Mouse (Mus musculus) natural killer cell, adult 2 months (primary cell): ENCODE measurements around the gene Pacsin1.

ENCODE experiments used
- DNase-seq, 2 experiments: peaks; one replicate each; pipeline ENCODE4 v3.0.0; 2022; ENCODE audit warnings: low spot score in 2 of 2

The Pacsin1 gene

GRCm38 (mm10) chr17:27677756-27678155 lies 22.4 kb downstream of the Pacsin1 start:
- DNase-seq = no peak

GRCm38 (mm10) chr17:27678924-27679813 lies 23.9 kb downstream of the Pacsin1 start:
- DNase-seq = no peak

DNA sequence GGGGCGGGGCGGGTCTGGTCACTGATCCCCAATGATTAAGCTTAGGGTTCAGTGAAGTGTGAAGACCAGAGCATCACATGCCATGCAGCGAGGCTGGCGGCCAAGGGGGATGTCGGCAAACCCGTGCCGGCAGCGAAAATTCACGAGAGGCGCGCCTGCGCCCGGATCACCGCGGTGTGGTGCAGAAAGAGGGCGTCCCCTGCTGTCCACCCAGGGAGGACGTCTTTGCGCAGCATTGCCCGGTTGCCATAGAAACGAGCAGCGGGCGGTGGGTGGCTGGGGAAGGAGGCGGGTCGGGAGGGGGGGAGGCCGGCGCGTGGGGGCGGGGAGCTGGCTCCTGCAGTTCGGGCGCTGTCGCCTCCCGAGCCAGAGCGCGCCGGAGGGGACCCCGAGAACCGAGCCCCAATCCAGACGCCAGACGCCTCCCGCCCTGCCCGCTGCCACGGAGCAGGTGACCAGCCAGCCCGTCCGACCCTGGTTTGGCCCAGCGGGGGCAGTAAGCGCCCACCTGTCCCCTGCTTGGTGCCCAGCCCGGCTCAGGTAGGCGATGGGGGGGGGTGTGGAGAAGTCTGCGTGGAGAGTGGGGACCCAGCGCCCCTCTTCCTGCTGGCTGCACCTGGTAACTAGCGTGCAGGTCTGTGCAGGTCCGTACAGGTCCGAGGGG lies 29.7 kb downstream of the Pacsin1 start:
- peak; percentile 36 to 56 for DNase-seq

- DNase-seq = peak in 1 of 2 experiments; percentile 16
These were observed 30.2 kb downstream of the Pacsin1 start for GRCm38 (mm10) chr17:27685550-27685913.

DNA sequence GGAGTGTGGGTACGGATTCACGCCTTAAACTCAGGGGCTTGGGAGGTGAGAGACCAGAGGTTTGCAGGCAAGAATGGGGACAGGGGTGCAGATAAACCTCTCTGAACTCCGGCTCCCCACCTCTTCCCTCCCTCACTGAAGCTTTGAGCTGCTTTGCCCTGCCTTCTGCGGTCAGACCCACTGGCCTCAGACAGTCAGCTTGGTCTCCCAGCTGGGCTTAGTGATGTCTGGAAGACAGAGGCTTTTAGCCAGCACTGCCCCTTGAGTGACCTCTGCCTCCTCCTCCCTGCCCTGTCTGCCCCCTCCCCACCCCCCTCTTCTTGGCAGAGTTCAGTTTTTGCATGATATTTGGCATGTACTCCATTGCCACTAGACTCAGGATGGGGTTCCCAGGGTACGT lies 31.1 kb downstream of the Pacsin1 start:
- DNase-seq = peak; percentile 26 to 34

- DNase-seq = no peak
These were observed 35.8 kb downstream of the Pacsin1 start for GRCm38 (mm10) chr17:27690993-27691693.

GRCm38 (mm10) chr17:27699641-27700244 lies 44.4 kb downstream of the Pacsin1 start:
- DNase-seq = peak in 1 of 2 experiments; percentile 43

DNA sequence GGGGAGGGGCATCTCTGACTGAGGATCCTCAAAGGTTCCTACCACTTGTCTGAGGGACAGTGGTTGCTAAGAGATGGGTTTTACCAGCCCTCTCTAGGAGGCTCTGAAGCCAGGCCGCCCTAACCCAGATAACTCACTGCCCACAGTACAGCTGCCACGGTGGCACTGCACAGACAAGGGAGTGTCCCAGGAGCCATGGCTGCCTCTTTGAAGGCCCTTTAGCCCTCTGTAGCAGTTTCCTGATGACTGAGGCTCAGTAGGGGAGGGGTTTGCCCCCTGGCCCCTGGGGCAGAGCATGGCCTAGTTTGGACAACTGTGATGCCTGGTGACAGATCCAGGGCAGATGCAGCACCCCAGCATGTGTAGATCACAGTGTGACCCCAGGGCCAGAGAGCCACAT lies 45.5 kb downstream of the Pacsin1 start:
- no peak for DNase-seq

GRCm38 (mm10) chr17:27701856-27702255 lies 46.5 kb downstream of the Pacsin1 start:
- DNase-seq = no peak

DNA sequence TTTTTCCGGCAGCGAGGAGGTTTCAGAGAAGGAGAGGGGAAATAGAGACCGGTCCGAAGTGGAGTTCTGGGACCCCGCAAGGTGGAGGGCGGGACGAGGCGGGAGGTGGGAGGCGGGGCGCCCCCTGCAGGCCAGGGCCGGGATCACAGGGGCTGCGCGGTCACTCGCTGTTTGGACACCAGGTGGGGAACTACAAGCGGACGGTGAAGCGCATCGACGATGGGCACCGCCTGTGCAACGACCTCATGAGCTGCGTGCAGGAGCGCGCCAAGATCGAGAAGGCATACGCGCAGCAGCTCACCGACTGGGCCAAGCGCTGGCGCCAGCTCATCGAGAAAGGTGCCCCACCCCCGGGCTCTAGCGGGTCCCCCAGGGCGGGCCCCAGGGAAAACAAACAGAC lies 47.2 kb downstream of the Pacsin1 start:
- DNase-seq = peak; percentile 17 to 47

DNA sequence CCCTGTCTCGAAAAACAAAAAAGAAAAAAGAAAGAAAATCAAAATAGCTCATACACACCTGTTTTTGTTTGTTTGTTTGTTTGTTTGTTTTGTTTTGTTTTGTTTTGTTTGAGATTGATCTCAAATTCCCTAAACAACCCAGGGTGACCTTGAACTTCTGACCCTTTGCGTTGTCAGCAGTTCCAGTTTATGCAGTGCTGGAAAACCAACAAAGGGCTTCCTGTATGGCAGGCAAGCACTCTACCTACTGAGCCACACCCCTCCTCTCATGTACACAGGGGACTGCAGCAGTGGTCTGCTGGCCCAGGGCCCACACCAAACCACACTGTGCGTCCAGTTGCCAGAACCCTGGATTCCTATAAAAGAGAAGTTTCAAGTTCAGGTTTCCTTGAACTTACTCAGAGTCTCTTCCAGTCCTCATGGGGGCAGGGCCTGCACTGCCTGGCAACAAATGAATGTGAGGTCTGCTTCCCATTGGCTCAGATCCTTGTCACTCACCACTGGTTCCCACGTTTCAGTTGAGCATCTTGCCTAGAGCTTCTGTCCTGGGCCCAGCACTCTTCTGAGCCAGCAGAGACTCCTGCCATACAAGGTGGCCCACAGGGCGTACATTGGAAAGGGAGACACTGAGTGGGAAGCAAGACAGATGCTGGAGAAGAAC lies 48.8 kb downstream of the Pacsin1 start:
- DNase-seq = no peak

GRCm38 (mm10) chr17:27705661-27706060 lies 50.4 kb downstream of the Pacsin1 start:
- no peak for DNase-seq

GRCm38 (mm10) chr17:27707954-27708661 lies 52.8 kb downstream of the Pacsin1 start:
- peak in 1 of 2 experiments; percentile 33 for DNase-seq

DNA sequence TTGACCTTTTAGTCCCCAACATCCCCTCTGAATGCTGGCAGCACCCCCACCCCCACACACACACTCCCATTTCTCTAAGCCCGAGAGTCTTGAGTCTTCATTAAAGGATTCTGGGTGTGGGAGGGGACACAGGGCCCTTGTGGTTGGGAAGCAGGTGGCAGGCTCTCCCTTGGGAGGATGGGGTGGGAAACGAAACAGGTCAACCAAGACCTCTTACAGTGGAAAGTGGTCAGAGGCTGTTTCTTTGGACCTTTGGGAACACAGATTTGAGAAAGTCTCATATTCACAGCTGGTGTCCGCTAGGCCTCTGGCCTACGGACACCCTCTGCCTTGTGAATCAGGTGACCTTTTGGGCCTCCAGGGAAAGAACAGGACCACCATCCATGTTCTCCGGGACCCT lies 54.3 kb downstream of the Pacsin1 start:
- DNase-seq = no peak

DNA sequence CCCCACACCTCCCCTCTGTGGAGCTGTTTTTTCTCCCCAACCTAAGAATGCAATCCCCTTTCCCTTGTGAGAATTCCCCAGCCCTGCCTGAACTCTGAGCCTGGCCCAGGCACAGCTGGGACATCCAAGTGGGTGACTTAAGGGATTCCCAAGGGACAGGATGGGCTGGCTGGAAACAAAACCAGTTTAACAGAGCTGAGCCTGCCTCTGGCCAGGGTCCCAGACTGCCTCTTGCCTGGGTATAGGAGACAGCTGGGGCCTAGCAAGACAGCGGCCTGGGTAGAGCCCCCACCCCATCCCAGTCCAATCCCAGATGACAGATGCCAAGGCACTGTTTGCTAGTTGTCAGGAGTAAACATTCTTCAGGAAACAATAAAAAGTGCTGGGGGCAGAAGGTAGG lies 57.5 kb downstream of the Pacsin1 start:
- DNase-seq = no peak

GRCm38 (mm10) chr17:27716804-27717203 lies 61.5 kb downstream of the Pacsin1 start:
- no peak for DNase-seq

- no peak for DNase-seq
These were observed 62.9 kb downstream of the Pacsin1 start for GRCm38 (mm10) chr17:27718250-27718649.

DNA sequence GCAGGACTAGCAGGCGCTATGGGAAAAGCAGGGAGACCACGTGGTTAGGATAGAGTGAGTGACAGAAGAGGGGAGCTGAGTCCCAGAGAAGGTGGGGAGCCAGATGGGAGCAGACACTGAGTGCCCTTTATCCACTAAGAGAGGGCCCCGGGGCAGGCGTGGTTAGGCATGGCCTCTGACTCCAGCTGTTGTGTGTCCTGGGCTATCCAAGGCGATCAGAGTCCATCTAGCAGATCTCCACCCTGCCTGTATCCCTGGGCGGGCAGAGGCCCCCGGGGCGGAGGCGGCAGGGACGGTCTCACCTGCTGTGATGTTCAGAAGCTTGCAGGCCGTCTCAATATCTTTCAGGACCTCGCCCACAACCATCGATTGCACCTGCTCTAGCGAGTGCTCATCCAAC lies 64.4 kb downstream of the Pacsin1 start:
- no peak for DNase-seq

GRCm38 (mm10) chr17:27720326-27720725 lies 65.0 kb downstream of the Pacsin1 start:
- DNase-seq = no peak

GRCm38 (mm10) chr17:27721125-27721664 lies 65.9 kb downstream of the Pacsin1 start:
- no peak for DNase-seq

- no peak for DNase-seq
These were observed 69.0 kb downstream of the Pacsin1 start for GRCm38 (mm10) chr17:27724327-27724726.
